Mouse (Mus musculus): ENCODE data around the gene Sec24d. TPM values are rescaled to one million over a fixed set of nuclear protein-coding genes. Genes with fewer than 3 reads are reported as not detected.
A peak's percentile ranks its signal among the peaks of the same experiment; 100 is the strongest.

The Sec24d gene
- polyA plus RNA-seq, 1 experiment: 17.2 TPM

DNA sequence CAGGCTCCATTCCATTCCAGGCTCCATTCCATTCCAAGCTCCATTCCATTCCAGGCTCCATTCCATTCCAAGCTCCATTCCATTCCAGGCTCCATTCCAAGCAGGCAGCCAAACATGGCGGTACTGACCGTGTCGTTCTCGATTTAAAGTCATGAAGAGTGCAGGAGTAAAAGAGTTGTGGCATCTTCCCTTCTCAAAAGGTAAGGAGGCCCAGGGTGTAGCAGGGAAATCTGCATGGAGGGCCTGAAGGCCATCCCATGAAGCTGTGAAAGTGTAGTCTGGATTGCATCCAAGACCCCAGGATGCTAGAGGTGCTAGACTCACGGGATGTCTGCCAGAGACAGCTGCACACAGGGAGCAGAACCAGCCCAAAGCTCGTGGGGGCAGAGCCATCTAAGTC is 2.5 kb upstream of the Sec24d start:
- Histone ChIP-seq H3K4me1 (ENCODE audit: control insufficient read depth, insufficient read depth, insufficient read length) (no peaks in the 10 kb centered on the region; the same call in 1 of the 2 replicates), H3K4me3 (ENCODE audit: extremely low read depth, insufficient read depth, insufficient read length) (no peak overlapping the region), H3K27me3 (ENCODE audit: control insufficient read depth, insufficient read depth, low read length) (no peaks in the 10 kb centered on the region), H3K36me3 (ENCODE audit: control insufficient read depth, insufficient read depth, low read length) (no peaks in the 10 kb centered on the region), H3K27ac (ENCODE audit: insufficient read depth, low read length) (no peak overlapping the region)
- TF ChIP-seq CTCF (IDR thresholded peaks at IDR 0.05; ENCODE audit: extremely low read depth, insufficient read depth, insufficient read length, insufficient replicate concordance) (no peak), POLR2A (IDR thresholded peaks at IDR 0.05; ENCODE audit: low read depth, low read length) (no peak)
- no peak for DNase-seq (ENCODE audit: low read depth in 1 of 2, low spot score in 2 of 2)
- 83% methylated on average over 6 of the region's 6 CpGs for WGBS

DNA sequence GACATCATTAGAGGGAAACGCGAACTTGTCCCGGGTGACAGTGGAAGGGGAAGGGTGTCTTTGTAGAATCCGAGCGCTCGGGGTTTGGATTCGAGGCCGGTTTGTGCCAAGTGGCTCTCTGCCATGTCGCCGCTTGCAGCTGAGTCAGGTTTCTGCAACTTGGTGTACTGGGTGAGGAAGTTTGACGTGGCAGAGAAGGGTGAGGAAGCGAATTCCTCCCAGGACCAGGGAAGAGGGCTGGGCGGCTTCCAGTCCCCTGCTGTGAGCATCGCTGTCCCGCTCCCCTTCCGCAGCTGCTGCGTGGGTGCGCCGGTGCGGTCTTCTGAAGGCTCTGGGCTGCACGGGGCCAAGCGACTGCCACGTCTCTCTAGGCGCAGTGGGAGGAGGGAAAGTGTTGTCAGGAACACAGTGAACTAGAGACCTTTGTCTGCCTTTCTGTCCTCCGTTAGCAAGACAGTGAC is 516 bp downstream of the Sec24d start:
- under 1% methylated on average over 25 of the region's 25 CpGs for WGBS
- Histone ChIP-seq H3K27ac (ENCODE audit: insufficient read depth, low read length) (peak overlapping the region; percentile 40), H3K27me3 (ENCODE audit: control insufficient read depth, insufficient read depth, low read length) (no peaks in the 10 kb centered on the region), H3K4me3 (ENCODE audit: extremely low read depth, insufficient read depth, insufficient read length) (peak overlapping the region; percentile 68), H3K36me3 (ENCODE audit: control insufficient read depth, insufficient read depth, low read length) (no peaks in the 10 kb centered on the region), H3K4me1 (ENCODE audit: control insufficient read depth, insufficient read depth, insufficient read length) (no peaks in the 10 kb centered on the region; the same call in 1 of the 2 replicates)
- DNase-seq (ENCODE audit: low read depth in 1 of 2, low spot score in 2 of 2): peak in 1 of 2 experiments; percentile 28
- TF ChIP-seq POLR2A (IDR thresholded peaks at IDR 0.05; ENCODE audit: low read depth, low read length): no peak
- no peak for TF ChIP-seq CTCF (IDR thresholded peaks at IDR 0.05; ENCODE audit: extremely low read depth, insufficient read depth, insufficient read length, insufficient replicate concordance)

DNA sequence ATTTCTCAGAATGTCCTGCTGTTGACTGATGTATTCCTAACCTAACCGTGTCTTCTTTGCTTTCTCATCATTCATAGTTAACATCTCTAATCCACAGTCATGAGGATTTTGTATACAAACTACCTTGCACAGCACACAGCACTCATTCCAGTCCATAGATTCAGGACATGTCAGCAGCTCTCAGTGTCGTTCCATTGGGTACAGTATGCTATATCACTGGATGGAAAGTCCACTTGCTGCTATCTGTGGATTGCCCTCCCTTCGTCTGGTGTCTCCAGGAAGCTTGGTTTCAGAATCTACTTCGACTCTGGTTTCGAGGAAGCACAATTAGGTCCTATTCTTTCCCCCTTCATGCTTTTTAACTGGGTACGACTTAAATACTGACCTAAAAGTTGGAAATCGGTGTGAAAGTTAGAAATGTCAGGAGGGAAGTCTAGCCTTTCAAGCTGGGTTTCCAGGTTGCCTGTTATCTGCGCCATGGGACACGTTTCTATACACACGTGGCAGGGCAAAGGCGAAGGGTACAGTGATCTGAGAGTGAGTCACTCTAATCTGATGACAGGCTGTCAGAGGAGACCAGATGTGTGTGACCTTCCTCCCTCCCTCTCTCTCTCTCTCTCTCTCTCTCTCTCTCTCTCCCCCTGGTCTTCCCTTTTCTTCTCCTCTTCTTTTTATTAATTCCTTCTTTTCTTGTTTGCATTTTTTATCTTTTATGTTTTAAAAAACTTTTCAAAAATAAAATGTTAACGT is 15.8 kb downstream of the Sec24d start:
- Histone ChIP-seq H3K27me3 (ENCODE audit: control insufficient read depth, insufficient read depth, low read length) (no peaks in the 10 kb centered on the region), H3K4me3 (ENCODE audit: extremely low read depth, insufficient read depth, insufficient read length) (no peak overlapping the region), H3K4me1 (ENCODE audit: control insufficient read depth, insufficient read depth, insufficient read length) (no peaks in the 10 kb centered on the region), H3K36me3 (ENCODE audit: control insufficient read depth, insufficient read depth, low read length) (no peaks in the 10 kb centered on the region), H3K27ac (ENCODE audit: insufficient read depth, low read length) (no peak overlapping the region)
- WGBS: 84% methylated on average over 12 of the region's 12 CpGs
- no peak for DNase-seq (ENCODE audit: low read depth in 1 of 2, low spot score in 2 of 2)
- no peak for TF ChIP-seq CTCF (IDR thresholded peaks at IDR 0.05; ENCODE audit: extremely low read depth, insufficient read depth, insufficient read length, insufficient replicate concordance)
- TF ChIP-seq POLR2A (IDR thresholded peaks at IDR 0.05; ENCODE audit: low read depth, low read length): no peak

DNA sequence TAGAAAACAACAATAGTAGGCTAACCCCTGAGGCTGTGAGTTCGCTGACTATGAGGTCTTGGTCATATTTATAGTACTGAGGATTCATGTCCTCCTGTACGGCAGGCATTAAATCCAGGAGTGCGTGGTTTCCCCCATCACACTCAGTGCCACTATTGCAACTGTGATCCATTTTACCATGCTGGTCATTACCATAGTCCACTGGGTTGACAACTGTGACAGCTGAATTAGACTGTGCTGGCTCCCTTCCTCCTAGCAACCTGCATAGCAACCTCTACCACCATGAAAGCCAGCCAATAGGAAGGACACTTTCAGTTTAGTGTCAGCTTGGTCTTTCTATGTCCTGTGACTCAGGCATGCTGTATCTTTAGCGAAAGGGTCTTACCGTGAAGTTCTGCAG is 17.0 kb downstream of the Sec24d start:
- Histone ChIP-seq H3K27ac (ENCODE audit: insufficient read depth, low read length) (no peak overlapping the region), H3K27me3 (ENCODE audit: control insufficient read depth, insufficient read depth, low read length) (no peaks in the 10 kb centered on the region), H3K4me3 (ENCODE audit: extremely low read depth, insufficient read depth, insufficient read length) (no peak overlapping the region), H3K36me3 (ENCODE audit: control insufficient read depth, insufficient read depth, low read length) (no peaks in the 10 kb centered on the region), H3K4me1 (ENCODE audit: control insufficient read depth, insufficient read depth, insufficient read length) (no peaks in the 10 kb centered on the region)
- DNase-seq (ENCODE audit: low read depth in 1 of 2, low spot score in 2 of 2): no peak
- WGBS: 91% methylated on average over 5 of the region's 5 CpGs
- no peak for TF ChIP-seq POLR2A (IDR thresholded peaks at IDR 0.05; ENCODE audit: low read depth, low read length)
- no peak for TF ChIP-seq CTCF (IDR thresholded peaks at IDR 0.05; ENCODE audit: extremely low read depth, insufficient read depth, insufficient read length, insufficient replicate concordance)

DNA sequence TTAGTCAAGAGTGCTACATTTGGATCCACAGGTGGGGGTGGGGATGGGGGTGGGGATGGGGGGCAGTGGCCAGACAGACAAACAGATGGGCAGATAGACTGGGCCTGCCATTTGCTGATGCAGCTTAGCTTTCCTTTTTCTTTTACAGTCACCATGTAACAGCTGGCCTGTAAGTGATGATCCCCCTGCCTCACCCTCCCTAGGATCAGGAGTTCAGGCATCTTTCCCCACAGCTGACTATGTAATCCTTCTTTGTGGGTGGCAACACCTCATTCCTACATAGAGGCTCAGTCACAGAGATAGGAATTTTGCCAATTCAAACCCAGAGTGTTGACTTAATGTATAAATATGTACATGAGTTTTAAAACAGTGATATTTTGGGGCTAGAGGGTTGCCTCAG is 18.4 kb downstream of the Sec24d start:
- Histone ChIP-seq H3K36me3 (ENCODE audit: control insufficient read depth, insufficient read depth, low read length) (no peaks in the 10 kb centered on the region), H3K4me1 (ENCODE audit: control insufficient read depth, insufficient read depth, insufficient read length) (no peaks in the 10 kb centered on the region), H3K27me3 (ENCODE audit: control insufficient read depth, insufficient read depth, low read length) (no peaks in the 10 kb centered on the region), H3K27ac (ENCODE audit: insufficient read depth, low read length) (no peak overlapping the region), H3K4me3 (ENCODE audit: extremely low read depth, insufficient read depth, insufficient read length) (no peak overlapping the region)
- no peak for TF ChIP-seq CTCF (IDR thresholded peaks at IDR 0.05; ENCODE audit: extremely low read depth, insufficient read depth, insufficient read length, insufficient replicate concordance)
- TF ChIP-seq POLR2A (IDR thresholded peaks at IDR 0.05; ENCODE audit: low read depth, low read length): no peak
- no peak for DNase-seq (ENCODE audit: low read depth in 1 of 2, low spot score in 2 of 2)

DNA sequence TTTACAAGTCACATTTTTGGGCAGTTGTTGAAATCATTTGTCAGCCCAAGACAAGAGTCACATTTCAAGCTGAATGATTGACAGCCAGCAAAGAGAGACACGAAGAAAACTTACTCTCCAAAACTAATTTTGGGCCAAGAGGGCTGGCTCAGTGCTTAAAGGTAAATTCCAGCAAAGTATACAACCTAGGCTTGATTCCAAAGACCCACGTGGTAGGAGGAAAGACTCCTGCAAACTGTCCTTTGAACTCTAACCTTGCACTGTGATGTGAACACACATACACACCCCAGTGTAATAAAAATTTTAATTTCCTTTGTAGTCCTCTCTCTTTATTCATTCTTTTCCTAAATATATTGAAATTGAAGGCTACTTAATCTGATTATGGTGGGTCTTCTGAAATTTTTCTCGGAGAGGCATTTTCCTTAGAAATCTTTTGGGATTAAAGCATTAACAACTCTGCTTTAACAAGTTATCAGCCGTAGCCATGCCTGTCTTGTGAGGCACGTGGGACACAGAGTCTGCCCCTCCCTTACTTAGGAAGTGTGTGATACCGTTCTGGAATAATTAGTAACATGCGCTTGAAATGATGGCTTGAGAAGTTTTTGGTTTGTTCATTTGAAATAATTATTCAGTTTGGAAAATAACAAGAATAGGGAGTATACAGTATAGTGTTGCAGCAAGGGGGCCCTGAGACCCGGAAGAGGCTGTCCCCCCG is 21.8 kb downstream of the Sec24d start:
- no peaks in the 10 kb centered on the region for H3K27me3 ChIP-seq (ENCODE audit: control insufficient read depth, insufficient read depth, low read length)
- no peaks in the 10 kb centered on the region for H3K36me3 ChIP-seq (ENCODE audit: control insufficient read depth, insufficient read depth, low read length)
- H3K4me1 ChIP-seq (ENCODE audit: control insufficient read depth, insufficient read depth, insufficient read length): no peaks in the 10 kb centered on the region
- no peak for TF ChIP-seq CTCF (IDR thresholded peaks at IDR 0.05; ENCODE audit: extremely low read depth, insufficient read depth, insufficient read length, insufficient replicate concordance)
- no peak for TF ChIP-seq POLR2A (IDR thresholded peaks at IDR 0.05; ENCODE audit: low read depth, low read length)
- H3K27ac ChIP-seq (ENCODE audit: insufficient read depth, low read length): no peak overlapping the region
- no peak overlapping the region for H3K4me3 ChIP-seq (ENCODE audit: extremely low read depth, insufficient read depth, insufficient read length)
- WGBS: 75% methylated on average over 9 of the region's 9 CpGs
- DNase-seq (ENCODE audit: low read depth in 1 of 2, low spot score in 2 of 2): no peak

DNA sequence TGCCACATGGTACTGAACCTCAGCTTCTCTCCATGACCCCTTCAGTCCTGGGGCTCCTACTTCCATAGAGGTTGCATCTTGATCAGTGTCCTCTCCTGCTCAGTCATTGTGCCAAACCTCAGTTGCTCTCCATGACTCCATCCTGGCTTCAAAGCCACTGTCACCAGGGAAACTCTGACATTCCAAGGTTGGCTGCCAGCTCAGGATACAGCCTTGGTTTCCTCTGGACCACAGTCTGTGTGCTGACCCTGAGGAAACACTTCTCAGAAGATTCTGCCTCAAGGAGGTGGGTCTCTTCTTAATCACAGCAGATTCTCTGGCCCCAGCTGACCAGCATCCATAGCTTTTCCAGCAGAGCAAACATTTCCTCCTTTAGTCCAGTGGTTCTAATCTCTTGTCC is 24.4 kb downstream of the Sec24d start:
- H3K4me1 ChIP-seq (ENCODE audit: control insufficient read depth, insufficient read depth, insufficient read length): no peaks in the 10 kb centered on the region
- no peak overlapping the region for H3K4me3 ChIP-seq (ENCODE audit: extremely low read depth, insufficient read depth, insufficient read length)
- H3K36me3 ChIP-seq (ENCODE audit: control insufficient read depth, insufficient read depth, low read length): no peaks in the 10 kb centered on the region; the same call in 1 of the 2 replicates
- no peak for DNase-seq (ENCODE audit: low read depth in 1 of 2, low spot score in 2 of 2)
- H3K27ac ChIP-seq (ENCODE audit: insufficient read depth, low read length): no peak overlapping the region
- TF ChIP-seq POLR2A (IDR thresholded peaks at IDR 0.05; ENCODE audit: low read depth, low read length): no peak
- TF ChIP-seq CTCF (IDR thresholded peaks at IDR 0.05; ENCODE audit: extremely low read depth, insufficient read depth, insufficient read length, insufficient replicate concordance): no peak
- no peaks in the 10 kb centered on the region for H3K27me3 ChIP-seq (ENCODE audit: control insufficient read depth, insufficient read depth, low read length)
